Mouse (Mus musculus) skeletal muscle tissue, postnatal 0 days (tissue): Measurements from ENCODE around the gene Med12. TPM values are rescaled to one million over a fixed set of nuclear protein-coding genes. Genes with fewer than 3 reads are reported as not detected.

Source experiments
- polyA plus RNA-seq: library from polyadenylated mRNA; unstranded; fragments of >200 nt; fragmentation: Nextera tagmentation; extraction: Ambion mirVana; gene quantifications from 2 replicates; pipeline ENCODE4 v1.2.1, GENCODE M21; 2015

Med12 gene
- polyA plus RNA-seq: 14.7 and 19.2 TPM in 2 replicates

GRCm38 (mm10) chrX:101273875-101274738 is at the start of gene Med12:
Med12 (plus strand) TSS chrX:101274030.

GRCm38 (mm10) chrX:101253952-101254729 is 19.7 kb upstream of the Med12 start, which contains the start of gene Foxo4:
Foxo4 (plus strand) TSS chrX:101254528.

GRCm38 (mm10) chrX:101263892-101264291 is 9.9 kb upstream of the Med12 start, which contains the start of gene Gm614:
Gm614 (minus strand) TSS chrX:101263992.

GRCm38 (mm10) chrX:101268025-101268754 is 5.6 kb upstream of the Med12 start, which contains the start of gene Il2rg:
Il2rg (minus strand) TSS chrX:101268255.

GRCm38 (mm10) chrX:101268755-101269124 is 5.1 kb upstream of the Med12 start, which contains the start of gene Gm20489:
Gm20489 (minus strand) TSS chrX:101269023.

GRCm38 (mm10) chrX:101299055-101299454 is 25.2 kb downstream of the Med12 start, which contains the start of gene Nlgn3:
Nlgn3 (plus strand) TSS chrX:101299168.

Other genes with a start within 250 kb of the Med12 start
- gene Tex11, start 214.4 kb upstream of the Med12 start, polyA plus RNA-seq: not detected in 2 replicates
- 0.11 and 0.14 TPM in 2 replicates for gene Slc7a3, start 188.0 kb upstream of the Med12 start, polyA plus RNA-seq
- gene Snx12, start 51.5 kb upstream of the Med12 start, polyA plus RNA-seq: 33.3 and 36.4 TPM in 2 replicates
- gene Foxo4, start 19.5 kb upstream of the Med12 start, polyA plus RNA-seq: 3.1 and 3.7 TPM in 2 replicates
- gene Gm614, start 10.0 kb upstream of the Med12 start, polyA plus RNA-seq: not detected in 2 replicates
- 11.1 and 14.7 TPM in 2 replicates for gene Il2rg, start 5.8 kb upstream of the Med12 start, polyA plus RNA-seq
- not detected in 2 replicates for gene Gm20489, start 5.0 kb upstream of the Med12 start, polyA plus RNA-seq
- gene Nlgn3, start 25.1 kb downstream of the Med12 start, polyA plus RNA-seq: 1.1 and 1.4 TPM in 2 replicates
- gene Gjb1, start 102.3 kb downstream of the Med12 start, polyA plus RNA-seq: 0.33 and 0.44 TPM in 2 replicates
- 9.3 and 11.1 TPM in 2 replicates for gene Zmym3, start 146.8 kb downstream of the Med12 start, polyA plus RNA-seq
- gene Nono, start 155.3 kb downstream of the Med12 start, polyA plus RNA-seq: 118 and 122 TPM in 2 replicates
- gene Itgb1bp2, start 175.1 kb downstream of the Med12 start, polyA plus RNA-seq: 1,002 and 1,222 TPM in 2 replicates